Mouse (Mus musculus) kidney, adult 2 months (tissue): ENCODE results near the gene Spata31d1b.
"Not testable (repeated sequence)": the region's sequence is repeated elsewhere in the genome, so short reads cannot be mapped to it uniquely, and the experiment has no call there.

ENCODE experiments used
- CTCF ChIP-seq: fragments of 200-500 bp; conservative IDR thresholded peaks from 2 replicates; pipeline ENCODE4 v1.5.1; 2011; ENCODE audit warnings: low read depth, mild to moderate bottlenecking, control low read depth, low read length, moderate library complexity, mixed read lengths; ENCODE audit not compliant: insufficient read depth, insufficient read length
- POLR2A ChIP-seq: fragments of 200-500 bp; IDR thresholded peaks from one replicate; pipeline ENCODE4 v1.6.1; 2011; ENCODE audit warnings: low read depth, low read length, control low read depth

DNA sequence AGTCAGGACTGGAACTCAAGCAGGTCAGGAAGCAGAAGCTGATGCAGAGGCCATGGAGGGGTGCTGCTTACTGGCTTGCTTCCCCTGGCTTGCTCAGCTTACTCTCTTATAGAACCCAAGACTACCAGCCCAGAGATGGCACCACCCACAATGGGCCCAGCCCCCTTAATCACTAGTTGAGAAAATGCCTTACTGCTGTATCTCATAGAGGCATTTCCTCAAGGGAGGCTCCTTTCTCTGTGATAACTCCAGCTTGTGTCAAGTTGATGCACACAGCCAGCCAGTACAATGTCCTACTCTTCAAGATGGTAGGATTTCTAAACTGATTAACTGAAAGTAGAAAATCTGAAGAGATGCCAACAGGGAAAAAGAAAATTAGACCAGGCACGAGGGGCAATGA lies 10.0 kb downstream of the Spata31d1b start:
- not testable (repeated sequence) for TF ChIP-seq POLR2A, CTCF
